Mouse (Mus musculus): ENCODE measurements at regions not wholly inside any gene's neighbourhood (a gene's known extent, or its start where the extent isn't known, plus 50 kb on each side); places are given as distances from the start of the nearest gene placed in this dataset.

- TF ChIP-seq POLR2A (IDR thresholded peaks at IDR 0.05; ENCODE audit: low read depth, low read length) (no peak), CTCF (IDR thresholded peaks at IDR 0.05; ENCODE audit: extremely low read depth, insufficient read length, insufficient replicate concordance, low read depth, low read length) (no peak)
Observed at GRCm38 (mm10) chr1:76933460-76933859, 581.4 kb downstream of the Epha4 start.
